Mouse (Mus musculus): ENCODE data around the gene Lrrc9.

DNA sequence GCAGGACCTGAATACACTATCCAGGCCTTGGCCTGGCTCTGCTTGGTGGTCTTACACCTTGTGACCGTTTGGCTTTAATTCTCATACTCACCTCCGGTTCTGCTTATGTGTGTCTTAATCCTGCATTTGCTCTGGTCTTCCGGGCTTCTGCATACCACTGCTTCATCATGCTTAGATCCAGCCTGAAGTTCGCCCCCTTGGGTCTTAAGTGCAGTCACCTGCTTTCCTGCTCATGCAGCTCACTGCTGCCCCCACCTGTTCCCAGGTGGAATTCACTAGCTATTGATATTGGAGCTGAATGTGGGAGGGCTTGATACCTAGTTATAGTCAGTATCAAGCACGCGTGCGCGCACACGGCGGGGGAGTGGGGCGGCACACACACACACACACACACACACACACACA lies 13.9 kb upstream of the Lrrc9 start:
- TF ChIP-seq CTCF (IDR thresholded peaks at IDR 0.05; ENCODE audit: low read depth, low read length) (peak; percentile 85), POLR2A (IDR thresholded peaks at IDR 0.05; ENCODE audit: extremely low read depth, insufficient read depth, low read length) (no peak)
